Mouse (Mus musculus) CH12.LX (cell line): ENCODE data around the gene Hoxd8. TPM values are rescaled to one million over a fixed set of nuclear protein-coding genes. Genes with fewer than 3 reads are reported as not detected.

Experiments
- DNase-seq: peaks from one replicate; pipeline ENCODE4 v3.0.0-alpha.2; 2013; ENCODE audit errors: extremely low read depth
- H3K27ac ChIP-seq: 2 replicates; pipeline ENCODE4 v1.5.1; 2012; ENCODE audit warnings: low read depth, mild to moderate bottlenecking, control low read depth, moderate library complexity; ENCODE audit not compliant: insufficient read depth
- H3K27me3 ChIP-seq: replicated peaks from 2 replicates; pipeline ENCODE3; 2012; ENCODE audit warnings: inconsistent platforms
- H3K36me3 ChIP-seq, 2 experiments: replicated peaks in 1 of 2; 2 replicates each; pipeline versions ENCODE3 to v1.6.1; 2012; ENCODE audit warnings: inconsistent platforms in 1 of 2, low read length in 1 of 2, mild to moderate bottlenecking in 1 of 2, mixed read lengths in 1 of 2, moderate library complexity in 1 of 2; ENCODE audit not compliant: control insufficient read depth in 1 of 2, insufficient read depth in 1 of 2
- H3K4me1 ChIP-seq, 2 experiments: 2 replicates each; pipeline ENCODE4 v1.6.1; 2012; ENCODE audit warnings: inconsistent platforms in 1 of 2, moderate library complexity in 1 of 2; ENCODE audit not compliant: insufficient read depth in 2 of 2, control insufficient read depth in 1 of 2
- H3K4me2 ChIP-seq: 2 replicates; pipeline ENCODE4 v1.6.1; 2012; ENCODE audit warnings: low read depth, mild to moderate bottlenecking, control low read depth; ENCODE audit not compliant: poor library complexity, insufficient read depth, severe bottlenecking
- H3K4me3 ChIP-seq, 3 experiments: fragments of 150-350 bp in 1 of 3; sonication (generic) in 1 of 3; replicated peaks in 1 of 3; 2 replicates each; pipeline versions ENCODE3 to v1.5.1; 2011 to 2012; ENCODE audit warnings: low read depth in 2 of 3, low read length in 2 of 3, mild to moderate bottlenecking in 2 of 3, moderate library complexity in 2 of 3, control low read depth in 1 of 3, improper control_type of control experiment in 1 of 3, inconsistent platforms in 1 of 3, mixed read lengths in 1 of 3; ENCODE audit not compliant: poor library complexity in 1 of 3
- H3K79me2 ChIP-seq: replicated peaks from 2 replicates; pipeline ENCODE4 v1.6.1; 2012; ENCODE audit warnings: mild to moderate bottlenecking, moderate library complexity; ENCODE audit not compliant: control insufficient read depth, poor library complexity, insufficient read depth, severe bottlenecking; ENCODE audit errors: extremely low read depth
- H3K9ac ChIP-seq: 2 replicates; pipeline ENCODE4 v1.6.1; 2012; ENCODE audit warnings: low read depth, mild to moderate bottlenecking, control low read depth, moderate library complexity; ENCODE audit not compliant: insufficient read depth
- H3K9me3 ChIP-seq: replicated peaks from 2 replicates; pipeline ENCODE3; 2012; ENCODE audit warnings: low read length, inconsistent platforms, mixed read lengths
- CHD1 ChIP-seq: IDR thresholded peaks from 2 replicates; pipeline ENCODE4 v1.6.1; 2012; ENCODE audit warnings: low read depth, low read length, improper control_type of control experiment, inconsistent platforms
- RAD21 ChIP-seq: IDR thresholded peaks from 2 replicates; pipeline ENCODE4 v1.6.1; 2011; ENCODE audit warnings: low read depth, mild to moderate bottlenecking, low read length, improper control_type of control experiment, moderate library complexity
- USF2 ChIP-seq: conservative IDR thresholded peaks from 2 replicates; pipeline ENCODE4 v1.6.1; 2011; ENCODE audit warnings: low read depth, low read length, improper control_type of control experiment
- dilution Hi-C: fragments of 300-500 bp; cut with MboI; formaldehyde crosslinking; loops from 2 replicates; pipeline ENCODE4 v1.14.3; 2020; ENCODE audit warnings: low sequenced_read_pairs; ENCODE audit not compliant: extremely low pct_unique_long_range_greater_than_20kb, extremely low pct_ligation_motif_present
- in situ Hi-C: fragments of 300-500 bp; cut with MboI; formaldehyde crosslinking; loops from 3 replicates; pipeline ENCODE4 v1.14.3; 2019; ENCODE audit warnings: low sequenced_read_pairs, low pct_ligation_motif_present, low pct_unique_long_range_greater_than_20kb, mixed read lengths
- polyA plus RNA-seq: library from polyadenylated mRNA; unstranded; fragments of >175 nt; gene quantifications from 2 replicates; pipeline ENCODE4 v1.2.1, GENCODE M21; 2012; ENCODE audit warnings: low read depth; ENCODE audit not compliant: insufficient read length
- total RNA-seq, 2 experiments: library from RNA; depleted of rRNA; stranded (reverse); fragments of 300-350 nt in 1 of 2; fragments of >200 nt in 1 of 2; gene quantifications; 2 replicates each; pipeline ENCODE4 v1.2.3; 2012 to 2014

Hoxd8 gene
- total and polyA plus RNA-seq, 3 experiments, result 0.20 to 0.31 TPM; not detected in 1

DNA sequence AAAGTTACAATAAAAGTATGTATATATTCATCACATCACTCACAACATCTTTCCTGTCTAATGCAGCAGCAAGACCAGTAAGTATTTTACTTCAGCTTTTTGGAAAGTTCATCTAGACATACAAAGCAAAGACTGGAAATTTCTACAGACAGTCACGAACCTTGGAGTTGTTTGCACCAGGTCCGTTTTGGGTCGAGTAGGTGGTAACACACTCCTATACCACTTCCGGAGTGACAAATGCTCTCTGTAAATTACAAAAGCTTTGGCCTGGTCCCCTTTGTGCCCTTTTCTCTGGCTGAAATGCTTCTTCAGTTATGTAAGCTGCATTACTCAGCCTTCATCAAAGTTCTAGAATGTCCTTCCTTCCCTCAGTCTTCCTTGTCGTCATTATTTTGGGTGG, 49.3 kb downstream of the Hoxd8 start:
- Histone ChIP-seq H3K27ac (no peak overlapping the region), H3K4me3 (no peak overlapping the region), H3K79me2 (no peaks in the 10 kb centered on the region), H3K4me2 (no peak overlapping the region), H3K9ac (no peak overlapping the region), H3K9me3 (no peaks in the 10 kb centered on the region), H3K4me1 (peaks cover 0 to 12% of the 10 kb centered on the region in 2 experiments; a peak in 2 of 4 replicates), H3K27me3 (no peaks in the 10 kb centered on the region), H3K36me3 (no peaks in the 10 kb centered on the region)
- dilution Hi-C loops, result no loop called here
- TF ChIP-seq CHD1, result no peak
- no peak for TF ChIP-seq USF2
- TF ChIP-seq RAD21, result no peak
- in situ Hi-C loops, result no loop called here
- DNase-seq, result no peak

Other genes with a start within 250 kb of the Hoxd8 start
- gene Lnpk, start 125.2 kb upstream of the Hoxd8 start, total RNA-seq (2012; rRNA removed), result 21.1 and 21.2 TPM in 2 replicates
- 51.7 and 61.1 TPM in 2 replicates for gene Lnpk, start 125.2 kb upstream of the Hoxd8 start, total RNA-seq (2014; rRNA removed)
- 32.9 and 37.1 TPM in 2 replicates for gene Lnpk, start 125.2 kb upstream of the Hoxd8 start, polyA plus RNA-seq
- gene Evx2, start 45.1 kb upstream of the Hoxd8 start, total RNA-seq (2012; rRNA removed), result not detected in 2 replicates
- gene Evx2, start 45.1 kb upstream of the Hoxd8 start, total RNA-seq (2014; rRNA removed), result not detected in 2 replicates
- gene Evx2, start 45.1 kb upstream of the Hoxd8 start, polyA plus RNA-seq, result not detected in 2 replicates
- gene Hoxd13, start 36.3 kb upstream of the Hoxd8 start, total RNA-seq (2012; rRNA removed), result not detected in 2 replicates
- not detected in 2 replicates for gene Hoxd13, start 36.3 kb upstream of the Hoxd8 start, total RNA-seq (2014; rRNA removed)
- gene Hoxd13, start 36.3 kb upstream of the Hoxd8 start, polyA plus RNA-seq, result not detected in 2 replicates
- not detected in 2 replicates for gene Hoxd12, start 29.6 kb upstream of the Hoxd8 start, total RNA-seq (2012; rRNA removed)
- gene Hoxd12, start 29.6 kb upstream of the Hoxd8 start, total RNA-seq (2014; rRNA removed), result not detected in 2 replicates
- gene Hoxd12, start 29.6 kb upstream of the Hoxd8 start, polyA plus RNA-seq, result not detected in 2 replicates
- gene Hoxd11, start 25.1 kb upstream of the Hoxd8 start, total RNA-seq (2012; rRNA removed), result not detected in 2 replicates
- gene Hoxd11, start 25.1 kb upstream of the Hoxd8 start, total RNA-seq (2014; rRNA removed), result not detected in 2 replicates
- not detected in 2 replicates for gene Hoxd11, start 25.1 kb upstream of the Hoxd8 start, polyA plus RNA-seq
- not detected in 2 replicates for gene Hoxd10, start 12.7 kb upstream of the Hoxd8 start, total RNA-seq (2012; rRNA removed)
- not detected in 2 replicates for gene Hoxd10, start 12.7 kb upstream of the Hoxd8 start, total RNA-seq (2014; rRNA removed)
- gene Hoxd10, start 12.7 kb upstream of the Hoxd8 start, polyA plus RNA-seq, result not detected in 2 replicates
- not detected in 2 replicates for gene Hoxd9, start 6.9 kb upstream of the Hoxd8 start, total RNA-seq (2012; rRNA removed)
- gene Hoxd9, start 6.9 kb upstream of the Hoxd8 start, total RNA-seq (2014; rRNA removed), result not detected in 2 replicates
- gene Hoxd9, start 6.9 kb upstream of the Hoxd8 start, polyA plus RNA-seq, result not detected in 2 replicates
- 0.50 TPM in 1 of 2 replicates, not detected in the other for gene Hoxd3, start 7.3 kb downstream of the Hoxd8 start, total RNA-seq (2012; rRNA removed)
- 0.12 and 0.14 TPM in 2 replicates for gene Hoxd3, start 7.3 kb downstream of the Hoxd8 start, total RNA-seq (2014; rRNA removed)
- 1.0 and 1.1 TPM in 2 replicates for gene Hoxd3, start 7.3 kb downstream of the Hoxd8 start, polyA plus RNA-seq
- gene Hoxd4, start 7.3 kb downstream of the Hoxd8 start, total RNA-seq (2012; rRNA removed), result 8.4 and 9.8 TPM in 2 replicates
- gene Hoxd4, start 7.3 kb downstream of the Hoxd8 start, total RNA-seq (2014; rRNA removed), result 6.0 and 7.2 TPM in 2 replicates
- gene Hoxd4, start 7.3 kb downstream of the Hoxd8 start, polyA plus RNA-seq, result 5.4 and 6.3 TPM in 2 replicates
- gene Gm28230, start 22.1 kb downstream of the Hoxd8 start, total RNA-seq (2012; rRNA removed), result 0.80 and 0.89 TPM in 2 replicates
- gene Gm28230, start 22.1 kb downstream of the Hoxd8 start, total RNA-seq (2014; rRNA removed), result 0.84 and 1.1 TPM in 2 replicates
- gene Gm28230, start 22.1 kb downstream of the Hoxd8 start, polyA plus RNA-seq, result 0.85 and 1.7 TPM in 2 replicates
- gene Hoxd1, start 58.4 kb downstream of the Hoxd8 start, total RNA-seq (2012; rRNA removed), result not detected in 2 replicates
- not detected in 2 replicates for gene Hoxd1, start 58.4 kb downstream of the Hoxd8 start, total RNA-seq (2014; rRNA removed)
- gene Hoxd1, start 58.4 kb downstream of the Hoxd8 start, polyA plus RNA-seq, result not detected in 2 replicates
- gene Mtx2, start 121.2 kb downstream of the Hoxd8 start, total RNA-seq (2012; rRNA removed), result 56.4 and 66.0 TPM in 2 replicates
- gene Mtx2, start 121.2 kb downstream of the Hoxd8 start, total RNA-seq (2014; rRNA removed), result 163 and 186 TPM in 2 replicates
- gene Mtx2, start 121.2 kb downstream of the Hoxd8 start, polyA plus RNA-seq, result 111 and 129 TPM in 2 replicates